Mouse (Mus musculus) forelimb bud, embryonic 11.5 days (tissue): ENCODE data around the gene Ebna1bp2.
A peak's percentile ranks its signal among the peaks of the same experiment; 100 is the strongest.

Experiments
- DNase-seq: peaks from one replicate; pipeline ENCODE4 v3.0.0-alpha.2; 2012; ENCODE audit warnings: low read depth, low spot score

The Ebna1bp2 gene

DNA sequence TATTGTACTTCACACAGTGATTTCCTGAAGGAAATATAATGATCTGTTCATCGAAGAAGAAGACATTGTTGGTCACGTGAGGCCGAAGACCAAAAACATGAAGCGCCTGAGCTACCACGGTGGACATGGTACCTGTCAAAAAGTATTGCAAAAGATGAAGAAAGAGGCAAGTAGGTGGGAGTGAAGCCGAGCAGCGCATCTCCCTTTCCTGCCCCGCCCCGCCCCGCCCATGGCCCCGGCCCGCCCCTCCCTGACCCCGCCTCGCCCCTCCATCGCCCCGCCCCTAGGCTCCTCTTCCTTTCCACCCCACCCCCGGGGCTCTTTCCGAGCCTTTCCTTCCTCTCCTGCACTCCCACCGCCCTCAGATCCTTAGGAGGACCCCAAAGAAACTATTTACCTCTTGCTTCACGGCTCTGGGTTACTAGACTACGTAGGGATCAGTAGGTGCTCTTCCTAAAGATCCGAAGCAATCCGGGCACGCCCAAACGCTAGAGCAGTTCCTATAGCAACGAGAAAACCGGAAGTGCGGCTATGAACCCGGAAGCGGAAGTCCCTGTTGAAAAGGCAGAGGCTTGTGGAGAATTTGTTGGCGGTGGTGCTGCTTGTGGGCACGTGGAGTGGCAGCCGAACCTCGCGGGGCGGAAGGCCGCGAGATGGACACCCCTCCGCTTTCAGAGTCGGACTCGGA, at the start of gene Ebna1bp2, which contains the start of gene Cfap57:
Gene Ebna1bp2, plus strand, starts transcription at position 521 of the 688 bp plus-strand sequence.
Gene Cfap57, minus strand, starts transcription at position 499 of the 688 bp plus-strand sequence.
- DNase-seq, result peak; percentile 95

DNA sequence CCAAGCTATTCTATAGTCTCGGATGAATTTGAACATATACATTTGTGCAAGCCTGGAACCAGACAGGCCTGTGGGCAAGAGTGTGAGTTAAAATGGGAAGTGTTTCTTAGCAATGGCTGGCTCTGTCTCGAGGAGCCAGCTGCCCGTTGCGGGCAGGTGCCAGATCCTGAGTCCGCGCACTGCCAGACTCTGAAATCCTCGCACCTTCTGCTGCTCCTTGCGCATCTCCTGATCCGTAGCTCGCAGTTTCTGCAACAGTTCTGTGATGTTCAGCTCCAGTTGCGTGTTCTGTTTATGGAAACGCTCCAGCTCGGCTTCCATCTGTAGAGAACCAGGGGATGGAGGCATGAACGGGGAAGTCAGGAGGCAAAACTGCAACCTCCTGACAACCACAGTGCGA, 49.2 kb upstream of the Ebna1bp2 start:
- DNase-seq, result no peak

DNA sequence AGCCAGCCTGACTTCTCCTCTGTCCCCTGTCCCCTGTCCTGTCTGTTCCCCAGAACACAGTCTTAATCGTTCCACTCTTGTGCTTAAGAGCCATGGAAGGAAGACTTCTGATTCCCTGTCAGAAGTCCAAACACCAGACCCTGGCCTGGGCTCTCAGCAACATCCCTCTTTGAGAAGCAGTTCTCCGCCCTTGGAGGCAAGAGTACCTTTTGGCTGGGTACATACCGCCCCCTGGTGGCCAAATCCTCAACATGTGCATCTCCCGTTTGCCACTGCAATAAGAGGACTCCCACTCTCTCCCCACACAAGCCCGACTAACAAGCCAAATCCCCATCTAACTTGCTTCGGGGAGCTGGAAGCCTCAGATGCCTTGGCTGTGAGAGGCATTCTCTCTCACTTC, 44.5 kb upstream of the Ebna1bp2 start:
- peak; percentile 87 for DNase-seq

DNA sequence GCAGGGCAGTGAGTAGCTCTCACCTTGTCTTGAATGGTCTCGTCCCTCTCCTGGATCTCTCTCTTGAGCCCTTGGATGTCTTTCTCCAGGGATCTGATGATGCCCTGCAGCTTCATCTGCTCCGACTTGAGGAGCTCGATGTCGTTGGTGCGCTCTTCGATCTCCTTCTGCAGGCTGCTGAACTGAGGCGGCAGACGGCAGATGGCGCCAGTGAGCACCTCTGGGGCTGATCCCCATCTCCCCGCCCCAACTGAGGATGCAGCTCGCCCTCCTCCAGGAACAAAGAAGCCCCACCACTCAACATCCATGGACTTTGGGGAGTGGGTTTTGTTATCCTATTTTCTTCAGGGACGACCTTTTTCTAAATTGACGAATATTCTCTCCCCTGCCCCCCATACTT, 41.3 kb upstream of the Ebna1bp2 start:
- DNase-seq, result peak; percentile 19

DNA sequence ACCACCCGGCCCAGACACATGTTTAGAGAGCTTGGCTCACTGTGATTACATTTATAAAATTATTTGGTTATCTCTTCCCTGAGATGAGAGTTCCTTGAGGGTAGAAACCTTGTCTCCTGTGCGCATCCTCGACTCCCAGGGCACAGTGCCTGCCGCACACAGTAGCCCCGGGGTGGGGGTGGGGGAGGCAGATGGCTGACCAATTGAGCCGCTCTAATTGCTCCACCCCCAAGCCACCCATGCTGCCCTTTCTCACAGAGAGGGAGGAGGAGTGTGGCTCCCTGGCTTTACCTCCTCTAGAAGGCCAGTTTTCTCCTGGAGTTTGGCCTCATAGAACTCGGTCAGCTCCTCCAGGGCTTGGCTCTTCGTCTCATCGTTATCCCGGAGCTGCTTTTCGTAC, 39.1 kb upstream of the Ebna1bp2 start:
- no peak for DNase-seq

DNA sequence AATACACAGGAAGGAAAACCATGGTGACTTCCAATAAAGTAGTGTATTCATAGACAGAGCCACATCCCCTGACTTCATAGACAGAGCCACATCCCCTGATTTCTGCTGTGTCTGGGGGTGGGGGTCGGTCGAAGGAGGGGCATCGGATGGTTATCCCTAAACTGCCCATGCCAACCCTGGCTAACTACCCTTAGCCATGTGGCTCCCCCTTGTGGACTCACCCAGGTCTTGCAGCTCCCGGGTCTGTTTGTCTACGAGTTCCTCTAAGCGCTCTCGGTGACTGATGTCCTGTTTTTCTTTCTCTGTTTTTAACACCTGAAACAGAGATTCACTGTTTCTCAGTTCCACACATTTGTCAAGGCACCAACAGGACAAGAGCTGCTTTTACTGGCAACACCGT, 38.0 kb upstream of the Ebna1bp2 start:
- DNase-seq, result no peak

DNA sequence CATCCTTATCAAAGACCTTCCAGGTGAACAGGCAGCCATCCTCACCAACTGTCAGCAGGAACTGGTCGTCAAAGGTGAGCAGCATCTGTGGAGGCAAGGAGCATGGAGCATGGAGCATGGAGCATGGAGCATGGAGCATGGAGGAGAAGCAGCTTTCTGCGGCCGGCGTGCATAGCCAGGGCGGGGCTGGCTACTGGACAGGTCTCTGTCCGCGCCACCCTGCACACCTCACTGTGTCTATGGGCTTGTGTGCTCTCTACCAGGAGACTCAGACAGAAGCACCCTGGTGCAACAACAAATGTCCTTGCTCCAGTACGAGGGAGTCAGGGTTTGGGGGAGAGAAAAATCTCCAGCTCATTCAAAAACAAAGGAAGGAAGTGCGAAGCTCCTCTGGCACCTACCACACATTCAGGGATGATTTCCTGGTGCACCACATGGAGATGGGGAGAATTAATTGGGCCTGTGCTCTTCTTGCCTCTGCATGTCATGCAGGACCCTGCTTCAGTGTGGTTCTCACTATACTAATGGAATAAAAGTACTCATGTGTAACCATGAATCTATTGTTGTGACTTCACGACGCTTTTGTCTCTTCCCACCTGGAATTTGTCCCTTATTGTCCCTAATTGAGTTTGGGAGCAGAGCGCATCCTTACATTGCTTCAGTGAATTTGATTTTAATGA, 31.4 kb upstream of the Ebna1bp2 start:
- no peak for DNase-seq

DNA sequence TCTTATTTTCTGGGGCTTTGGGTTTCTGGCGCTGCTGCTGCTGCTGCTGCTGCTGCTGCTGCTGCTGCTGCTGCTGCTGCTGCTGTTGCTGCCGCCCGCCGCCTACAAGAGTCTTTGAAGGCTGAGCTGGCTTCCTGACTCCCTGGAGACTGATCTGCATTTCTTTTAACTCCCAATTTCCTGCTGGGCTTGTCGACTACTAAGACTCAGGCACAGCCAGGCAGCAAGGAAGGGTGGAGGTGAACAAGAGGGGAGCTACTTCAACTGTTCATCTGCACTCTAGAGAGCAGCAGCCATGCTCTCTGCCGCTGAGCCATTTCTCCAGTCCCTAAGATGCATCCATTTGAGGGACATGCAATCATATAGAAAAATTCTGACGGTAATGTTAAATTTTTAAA, 30.9 kb upstream of the Ebna1bp2 start:
- no peak for DNase-seq

DNA sequence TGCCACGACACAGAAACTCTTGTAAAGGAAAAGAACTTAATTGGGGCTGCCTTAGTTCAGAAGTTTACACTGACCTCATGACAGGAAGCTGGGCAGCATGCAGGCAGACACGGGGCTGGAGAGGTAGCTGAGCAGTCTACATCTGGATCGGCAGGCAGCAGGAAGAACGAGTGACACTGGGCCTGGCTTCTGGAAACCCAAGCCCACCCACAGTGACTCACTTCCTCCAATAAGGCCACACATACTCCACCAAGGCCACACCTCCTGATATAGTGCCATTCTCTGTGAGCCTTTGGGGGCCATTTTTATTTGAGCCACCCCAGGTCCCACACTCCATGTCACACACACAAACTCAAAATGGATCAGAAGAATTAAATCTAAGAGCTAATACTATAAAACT, 16.5 kb upstream of the Ebna1bp2 start:
- DNase-seq, result no peak

DNA sequence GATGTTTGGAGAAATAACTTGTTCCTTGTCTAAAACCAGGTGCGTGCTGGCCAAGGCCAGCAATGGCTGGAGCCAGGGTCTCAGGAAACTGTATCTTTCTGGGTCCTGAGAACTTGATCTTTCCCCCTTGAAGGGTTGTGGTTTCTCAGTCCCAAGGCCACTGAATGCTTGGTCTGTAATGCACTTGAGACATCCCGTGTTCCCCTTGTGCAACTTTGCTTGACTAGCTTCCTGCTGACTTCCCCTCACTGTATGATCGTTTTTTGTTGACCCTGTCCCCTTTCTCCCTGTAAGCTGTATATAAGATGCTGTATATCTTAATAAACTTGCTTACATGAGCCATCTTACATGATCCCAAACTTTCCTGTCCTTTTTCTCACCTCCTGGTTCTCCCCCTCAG, 10.8 kb upstream of the Ebna1bp2 start:
- no peak for DNase-seq

DNA sequence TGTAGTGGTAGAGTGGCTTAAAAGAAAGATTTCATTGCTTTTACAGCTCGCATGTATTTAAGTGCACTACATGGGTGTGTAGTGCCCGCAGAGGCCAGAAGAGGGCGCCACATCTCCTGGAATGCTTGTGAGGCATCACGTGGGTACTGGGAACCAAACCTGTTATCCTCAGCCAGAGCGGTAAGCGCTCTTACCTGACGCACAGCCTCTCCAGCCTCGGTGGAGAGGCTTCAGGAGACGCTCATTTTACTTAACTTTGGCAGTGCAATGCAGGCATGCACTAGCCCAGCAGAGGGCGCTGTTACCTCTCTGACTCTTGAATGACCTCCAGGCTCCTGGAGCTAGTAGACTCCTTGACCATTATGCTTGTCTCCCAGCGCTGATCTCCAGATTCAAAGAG, 8.0 kb upstream of the Ebna1bp2 start:
- peak; percentile 21 for DNase-seq

DNA sequence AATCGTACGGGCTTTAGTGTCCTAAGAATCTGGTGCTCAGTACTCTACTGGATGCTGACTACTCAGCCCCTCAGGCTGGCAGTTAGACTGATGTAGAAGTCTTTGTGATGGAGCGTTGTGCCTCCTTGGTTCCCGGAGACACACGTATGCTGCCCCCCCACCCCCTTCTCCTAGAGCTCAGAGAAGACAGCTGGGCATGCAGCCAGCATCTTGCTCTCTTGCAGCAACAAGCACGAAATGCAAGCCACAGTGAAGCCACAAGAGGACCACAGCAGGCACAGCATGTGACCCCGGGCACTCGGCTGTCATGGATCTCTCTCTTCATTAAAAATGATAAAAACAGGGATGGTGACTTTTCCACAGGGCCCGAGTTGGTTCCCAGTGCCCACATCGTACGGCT, 5.2 kb upstream of the Ebna1bp2 start:
- no peak for DNase-seq

DNA sequence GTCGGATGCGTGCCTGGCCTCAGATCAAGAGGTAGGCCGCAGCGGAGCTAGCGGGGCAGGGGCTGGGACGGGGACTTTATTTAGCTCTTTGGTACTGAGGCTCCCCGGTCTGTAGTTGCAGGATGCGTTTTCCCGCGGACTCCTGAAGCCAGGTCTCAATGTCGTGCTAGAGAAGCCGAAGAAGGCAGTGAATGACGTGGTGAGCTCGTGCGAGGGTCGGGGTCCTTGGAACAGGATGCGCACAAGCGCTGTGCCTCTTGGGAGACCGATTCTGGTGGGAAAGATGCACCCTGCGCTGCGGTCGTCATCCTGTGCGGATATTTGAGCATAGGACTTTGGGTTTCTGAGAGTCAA, 345 bp downstream of the Ebna1bp2 start:
- no peak for DNase-seq

DNA sequence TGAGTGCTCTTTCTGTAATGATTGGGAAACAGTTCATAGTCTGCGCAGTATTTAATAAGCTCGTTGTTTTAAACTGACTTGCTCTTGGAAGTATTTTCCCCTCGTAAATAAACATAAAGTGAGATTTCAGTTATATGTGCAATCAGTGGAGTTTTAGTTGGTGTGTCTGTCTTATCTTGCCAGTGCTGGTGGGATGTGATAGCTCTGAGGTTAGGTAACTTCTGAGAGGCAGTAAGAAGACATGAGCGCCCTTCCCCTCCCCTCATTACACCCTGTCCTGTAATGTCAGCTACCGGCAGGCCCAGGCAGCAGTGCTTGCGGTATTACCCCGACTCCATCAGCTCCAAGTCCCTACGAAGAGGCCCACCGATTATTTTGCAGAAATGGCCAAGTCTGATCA, 1.2 kb downstream of the Ebna1bp2 start:
- DNase-seq, result no peak

DNA sequence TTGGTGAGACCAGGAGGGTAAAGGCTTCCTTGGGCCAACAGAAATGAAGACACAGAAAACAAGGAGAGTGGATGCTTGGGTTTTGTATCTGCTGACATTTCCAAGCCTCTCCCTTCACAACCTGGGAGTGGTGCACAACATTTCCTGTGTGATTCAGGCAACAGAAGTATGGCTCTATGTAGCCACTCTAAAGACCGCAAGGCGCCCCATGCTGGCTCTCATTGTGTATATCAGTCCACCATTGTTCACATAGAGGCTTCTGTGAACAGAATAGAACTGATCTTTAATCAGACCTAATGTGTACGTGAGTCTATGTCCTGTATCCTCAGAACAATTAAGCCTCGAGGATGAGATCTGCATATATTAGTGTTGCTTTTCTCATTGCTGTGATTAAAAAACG, 9.7 kb downstream of the Ebna1bp2 start:
- DNase-seq, result no peak

DNA sequence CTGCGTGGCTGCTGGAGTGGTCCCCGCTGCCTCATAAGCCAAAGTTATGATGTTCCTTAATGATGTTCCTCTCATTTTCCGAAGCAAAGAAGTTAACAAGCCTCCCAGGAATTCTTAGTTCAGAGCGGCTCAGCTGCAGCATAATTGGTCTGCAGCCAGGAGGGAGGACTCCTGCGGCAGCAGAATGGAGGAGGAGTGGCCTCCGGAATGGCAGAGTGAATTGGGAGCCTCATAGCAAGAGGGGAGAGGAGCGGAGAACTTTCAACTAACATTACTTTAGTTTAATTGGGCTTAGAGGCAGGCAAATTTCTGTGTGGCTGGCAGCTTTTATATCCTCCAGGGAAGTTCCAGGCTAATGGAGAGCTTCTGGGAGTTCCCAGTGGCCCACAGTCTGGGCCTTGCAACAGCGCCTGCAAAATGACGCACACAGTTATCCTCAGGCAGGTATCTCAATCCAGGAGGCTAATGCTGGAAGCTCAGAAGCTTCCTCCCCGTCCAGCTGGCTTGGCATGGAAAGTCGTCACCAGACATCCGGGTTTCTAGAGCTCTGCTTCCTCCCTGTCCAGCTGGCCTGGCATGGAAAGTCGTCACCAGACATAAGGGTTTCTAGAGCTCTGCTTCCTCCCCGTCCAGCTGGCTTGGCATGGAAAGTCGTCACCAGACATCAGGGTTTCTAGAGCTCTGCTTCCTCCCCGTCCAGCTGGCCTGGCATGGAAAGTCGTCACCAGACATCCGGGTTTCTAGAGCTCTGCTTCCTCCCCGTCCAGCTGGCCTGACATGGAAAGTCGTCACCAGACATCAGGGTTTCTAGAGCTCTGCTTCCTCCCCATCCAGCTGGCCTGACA, 22.0 kb downstream of the Ebna1bp2 start:
- peak; percentile 39 for DNase-seq

DNA sequence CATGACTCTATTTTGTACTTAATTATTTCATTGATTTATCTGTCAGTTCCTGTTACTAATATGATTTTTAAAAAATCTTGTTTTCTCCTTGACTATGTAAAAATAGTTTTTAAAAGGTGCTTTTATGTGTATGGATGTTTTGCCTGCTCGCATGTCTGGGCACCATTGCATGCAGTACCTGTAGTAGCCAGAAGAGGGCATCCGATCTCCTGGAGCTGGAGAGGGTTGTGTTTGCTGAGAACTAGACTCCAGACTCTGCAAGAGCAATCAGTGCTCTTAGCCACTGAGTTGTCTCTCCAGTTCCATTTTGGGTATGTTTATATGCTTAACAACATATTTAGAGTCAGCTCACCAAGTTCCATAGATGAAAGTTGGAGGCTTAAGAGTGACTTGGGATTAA, 24.6 kb downstream of the Ebna1bp2 start:
- DNase-seq, result peak; percentile 78

DNA sequence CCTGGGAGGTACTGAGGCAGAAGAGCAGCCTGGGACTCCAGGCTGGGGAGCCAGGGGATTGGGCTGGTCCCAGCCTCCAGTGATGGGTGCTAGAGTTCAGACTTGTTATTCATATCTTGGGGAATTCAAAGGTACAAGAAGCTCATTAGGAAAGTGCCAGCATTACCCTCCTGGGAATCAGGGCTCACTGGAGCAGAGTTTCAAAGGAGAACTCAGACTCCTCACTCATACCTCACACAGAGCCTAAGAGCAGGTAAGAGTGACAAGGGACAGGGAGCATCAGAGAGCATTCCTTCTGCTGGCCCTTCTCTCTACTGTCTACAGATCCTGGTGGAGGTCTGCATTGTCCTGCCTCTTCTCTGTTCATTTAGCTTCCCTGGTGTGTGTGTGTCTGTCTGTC, 38.1 kb downstream of the Ebna1bp2 start, which contains the start of gene Olfr62:
Gene Olfr62, plus strand, starts transcription at position 301 of the 400 bp plus-strand sequence.
- no peak for DNase-seq
